Mouse (Mus musculus) CH12.LX (cell line): ENCODE measurements around the gene Gas2l3. TPM values are rescaled to one million over a fixed set of nuclear protein-coding genes. Genes with fewer than 3 reads are reported as not detected.

Experiments
- DNase-seq: peaks from one replicate; pipeline ENCODE4 v3.0.0-alpha.2; 2013; ENCODE audit errors: extremely low read depth
- H3K27ac ChIP-seq: 2 replicates; pipeline ENCODE4 v1.5.1; 2012; ENCODE audit warnings: low read depth, mild to moderate bottlenecking, control low read depth, moderate library complexity; ENCODE audit not compliant: insufficient read depth
- H3K27me3 ChIP-seq: replicated peaks from 2 replicates; pipeline ENCODE3; 2012; ENCODE audit warnings: inconsistent platforms
- H3K36me3 ChIP-seq, 2 experiments: replicated peaks in 1 of 2; 2 replicates each; pipeline versions ENCODE3 to v1.6.1; 2012; ENCODE audit warnings: inconsistent platforms in 1 of 2, low read length in 1 of 2, mild to moderate bottlenecking in 1 of 2, mixed read lengths in 1 of 2, moderate library complexity in 1 of 2; ENCODE audit not compliant: control insufficient read depth in 1 of 2, insufficient read depth in 1 of 2
- H3K4me1 ChIP-seq, 2 experiments: 2 replicates each; pipeline ENCODE4 v1.6.1; 2012; ENCODE audit warnings: inconsistent platforms in 1 of 2, moderate library complexity in 1 of 2; ENCODE audit not compliant: insufficient read depth in 2 of 2, control insufficient read depth in 1 of 2
- H3K4me2 ChIP-seq: 2 replicates; pipeline ENCODE4 v1.6.1; 2012; ENCODE audit warnings: low read depth, mild to moderate bottlenecking, control low read depth; ENCODE audit not compliant: poor library complexity, insufficient read depth, severe bottlenecking
- H3K4me3 ChIP-seq, 3 experiments: fragments of 150-350 bp in 1 of 3; sonication (generic) in 1 of 3; replicated peaks in 1 of 3; 2 replicates each; pipeline versions ENCODE3 to v1.5.1; 2011 to 2012; ENCODE audit warnings: low read depth in 2 of 3, low read length in 2 of 3, mild to moderate bottlenecking in 2 of 3, moderate library complexity in 2 of 3, control low read depth in 1 of 3, improper control_type of control experiment in 1 of 3, inconsistent platforms in 1 of 3, mixed read lengths in 1 of 3; ENCODE audit not compliant: poor library complexity in 1 of 3
- H3K79me2 ChIP-seq: replicated peaks from 2 replicates; pipeline ENCODE4 v1.6.1; 2012; ENCODE audit warnings: mild to moderate bottlenecking, moderate library complexity; ENCODE audit not compliant: control insufficient read depth, poor library complexity, insufficient read depth, severe bottlenecking; ENCODE audit errors: extremely low read depth
- H3K9ac ChIP-seq: 2 replicates; pipeline ENCODE4 v1.6.1; 2012; ENCODE audit warnings: low read depth, mild to moderate bottlenecking, control low read depth, moderate library complexity; ENCODE audit not compliant: insufficient read depth
- H3K9me3 ChIP-seq: replicated peaks from 2 replicates; pipeline ENCODE3; 2012; ENCODE audit warnings: low read length, inconsistent platforms, mixed read lengths
- BHLHE40 ChIP-seq: IDR thresholded peaks from 2 replicates; pipeline ENCODE4 v1.6.1; 2011; ENCODE audit warnings: mild to moderate bottlenecking, low read depth, low read length, improper control_type of control experiment
- CHD1 ChIP-seq: IDR thresholded peaks from 2 replicates; pipeline ENCODE4 v1.6.1; 2012; ENCODE audit warnings: low read depth, low read length, improper control_type of control experiment, inconsistent platforms
- CHD2 ChIP-seq: IDR thresholded peaks from 2 replicates; pipeline ENCODE4 v1.6.1; 2011; ENCODE audit warnings: low read length, improper control_type of control experiment
- CTCF ChIP-seq, 2 experiments: IDR thresholded peaks in 1 of 2; conservative IDR thresholded peaks in 1 of 2; 2 replicates each; pipeline ENCODE4 v1.5.1; 2011 to 2012; ENCODE audit warnings: low read depth in 2 of 2, low read length in 2 of 2, improper control_type of control experiment in 1 of 2, inconsistent platforms in 1 of 2, mild to moderate bottlenecking in 1 of 2, moderate library complexity in 1 of 2
- E2F4 ChIP-seq: IDR thresholded peaks from 2 replicates; pipeline ENCODE4 v1.6.1; 2011; ENCODE audit warnings: low read depth, low read length, improper control_type of control experiment; ENCODE audit not compliant: insufficient replicate concordance
- ELF1 ChIP-seq: IDR thresholded peaks from 2 replicates; pipeline ENCODE4 v1.6.1; 2014; ENCODE audit warnings: low read depth, mild to moderate bottlenecking, inconsistent platforms, low read length, improper control_type of control experiment
- EP300 ChIP-seq: IDR thresholded peaks from 2 replicates; pipeline ENCODE4 v1.6.1; 2011; ENCODE audit warnings: low read length, improper control_type of control experiment
- ETS1 ChIP-seq: conservative IDR thresholded peaks from 2 replicates; pipeline ENCODE4 v1.6.1; 2012; ENCODE audit warnings: low read depth, mild to moderate bottlenecking, inconsistent platforms, low read length, improper control_type of control experiment, moderate library complexity
- GABPA ChIP-seq: IDR thresholded peaks from 2 replicates; pipeline ENCODE4 v1.6.1; 2012; ENCODE audit warnings: low read depth, low read length, improper control_type of control experiment, inconsistent platforms; ENCODE audit not compliant: insufficient replicate concordance
- HCFC1 ChIP-seq: IDR thresholded peaks from 2 replicates; pipeline ENCODE4 v1.6.1; 2012; ENCODE audit warnings: low read depth, mild to moderate bottlenecking, inconsistent platforms, low read length, improper control_type of control experiment
- IRF4 ChIP-seq: IDR thresholded peaks from 2 replicates; pipeline ENCODE4 v1.6.1; 2014; ENCODE audit warnings: low read depth, mild to moderate bottlenecking, inconsistent platforms, low read length, improper control_type of control experiment
- JUN ChIP-seq: IDR thresholded peaks from 2 replicates; pipeline ENCODE4 v1.6.1; 2011; ENCODE audit warnings: low read depth, mild to moderate bottlenecking, low read length, improper control_type of control experiment, moderate library complexity; ENCODE audit not compliant: insufficient read depth
- JUND ChIP-seq: conservative IDR thresholded peaks from 2 replicates; pipeline ENCODE4 v1.6.1; 2011; ENCODE audit warnings: low read depth, low read length, improper control_type of control experiment
- KAT2A ChIP-seq: IDR thresholded peaks from 2 replicates; pipeline ENCODE4 v1.6.1; 2012; ENCODE audit warnings: low read length, improper control_type of control experiment, inconsistent platforms; ENCODE audit not compliant: insufficient replicate concordance
- MAFK ChIP-seq: IDR thresholded peaks from 2 replicates; pipeline ENCODE4 v1.6.1; 2011; ENCODE audit warnings: low read length, improper control_type of control experiment; ENCODE audit not compliant: insufficient replicate concordance
- MAX ChIP-seq: IDR thresholded peaks from 2 replicates; pipeline ENCODE4 v1.6.1; 2011; ENCODE audit warnings: low read length, improper control_type of control experiment
- MAZ ChIP-seq: IDR thresholded peaks from 2 replicates; pipeline ENCODE4 v1.6.1; 2012; ENCODE audit warnings: low read depth, mild to moderate bottlenecking, inconsistent platforms, low read length, improper control_type of control experiment, moderate library complexity
- MEF2A ChIP-seq: IDR thresholded peaks from 2 replicates; pipeline ENCODE4 v1.6.1; 2014; ENCODE audit warnings: low read depth, mild to moderate bottlenecking, inconsistent platforms, low read length, improper control_type of control experiment, borderline replicate concordance
- MXI1 ChIP-seq: IDR thresholded peaks from 2 replicates; pipeline ENCODE4 v1.6.1; 2011; ENCODE audit warnings: mild to moderate bottlenecking, low read depth, low read length, improper control_type of control experiment
- MYC ChIP-seq: IDR thresholded peaks from 2 replicates; pipeline ENCODE4 v1.6.1; 2011; ENCODE audit warnings: low read depth, mild to moderate bottlenecking, improper control_type of control experiment, low read length
- NELFE ChIP-seq: IDR thresholded peaks from 2 replicates; pipeline ENCODE4 v1.6.1; 2011; ENCODE audit warnings: low read depth, low read length, improper control_type of control experiment
- NRF1 ChIP-seq: IDR thresholded peaks from 2 replicates; pipeline ENCODE4 v1.6.1; 2014; ENCODE audit warnings: low read depth, mild to moderate bottlenecking, inconsistent platforms, low read length, improper control_type of control experiment, moderate library complexity
- PAX5 ChIP-seq: IDR thresholded peaks from 2 replicates; pipeline ENCODE4 v1.6.1; 2012; ENCODE audit warnings: low read length, inconsistent platforms, mixed read lengths
- POLR2A ChIP-seq: IDR thresholded peaks from 2 replicates; pipeline ENCODE4 v1.6.1; 2011; ENCODE audit warnings: low read depth, mild to moderate bottlenecking, improper control_type of control experiment, low read length
- POLR2AphosphoS2 ChIP-seq: IDR thresholded peaks from 2 replicates; pipeline ENCODE4 v1.6.1; 2011; ENCODE audit warnings: low read depth, low read length, improper control_type of control experiment
- RAD21 ChIP-seq: IDR thresholded peaks from 2 replicates; pipeline ENCODE4 v1.6.1; 2011; ENCODE audit warnings: low read depth, mild to moderate bottlenecking, low read length, improper control_type of control experiment, moderate library complexity
- RCOR1 ChIP-seq: conservative IDR thresholded peaks from 2 replicates; pipeline ENCODE4 v1.6.1; 2012; ENCODE audit warnings: low read depth, mild to moderate bottlenecking, inconsistent platforms, low read length, improper control_type of control experiment
- SIN3A ChIP-seq: IDR thresholded peaks from 2 replicates; pipeline ENCODE4 v1.6.1; 2012; ENCODE audit warnings: low read length, improper control_type of control experiment, inconsistent platforms
- SMC3 ChIP-seq: IDR thresholded peaks from 2 replicates; pipeline ENCODE4 v1.6.1; 2011; ENCODE audit warnings: low read depth, low read length, improper control_type of control experiment
- TBP ChIP-seq: conservative IDR thresholded peaks from 2 replicates; pipeline ENCODE4 v1.6.1; 2011; ENCODE audit warnings: low read depth, low read length, improper control_type of control experiment
- TCF12 ChIP-seq: IDR thresholded peaks from 2 replicates; pipeline ENCODE4 v1.6.1; 2014; ENCODE audit warnings: low read depth, mild to moderate bottlenecking, inconsistent platforms, low read length, improper control_type of control experiment
- UBTF ChIP-seq: IDR thresholded peaks from 2 replicates; pipeline ENCODE4 v1.6.1; 2012; ENCODE audit warnings: low read depth, mild to moderate bottlenecking, inconsistent platforms, low read length, improper control_type of control experiment, moderate library complexity
- USF1 ChIP-seq: IDR thresholded peaks from 2 replicates; pipeline ENCODE4 v1.6.1; 2014; ENCODE audit warnings: low read depth, mild to moderate bottlenecking, inconsistent platforms, low read length, improper control_type of control experiment
- USF2 ChIP-seq: conservative IDR thresholded peaks from 2 replicates; pipeline ENCODE4 v1.6.1; 2011; ENCODE audit warnings: low read depth, low read length, improper control_type of control experiment
- ZC3H11A ChIP-seq: IDR thresholded peaks from 2 replicates; pipeline ENCODE4 v1.6.1; 2012; ENCODE audit warnings: low read depth, mild to moderate bottlenecking, inconsistent platforms, low read length, improper control_type of control experiment
- ZKSCAN1 ChIP-seq: IDR thresholded peaks from 2 replicates; pipeline ENCODE4 v1.6.1; 2012; ENCODE audit warnings: low read depth, inconsistent platforms, low read length, improper control_type of control experiment, borderline replicate concordance
- ZMIZ1 ChIP-seq: IDR thresholded peaks from 2 replicates; pipeline ENCODE4 v1.6.1; 2012; ENCODE audit warnings: low read depth, mild to moderate bottlenecking, inconsistent platforms, low read length, improper control_type of control experiment
- ZNF384 ChIP-seq: IDR thresholded peaks from 2 replicates; pipeline ENCODE4 v1.6.1; 2012; ENCODE audit warnings: low read depth, low read length, improper control_type of control experiment, inconsistent platforms
- dilution Hi-C: fragments of 300-500 bp; cut with MboI; formaldehyde crosslinking; loops from 2 replicates; pipeline ENCODE4 v1.14.3; 2020; ENCODE audit warnings: low sequenced_read_pairs; ENCODE audit not compliant: extremely low pct_unique_long_range_greater_than_20kb, extremely low pct_ligation_motif_present
- in situ Hi-C: fragments of 300-500 bp; cut with MboI; formaldehyde crosslinking; loops from 3 replicates; pipeline ENCODE4 v1.14.3; 2019; ENCODE audit warnings: low sequenced_read_pairs, low pct_ligation_motif_present, low pct_unique_long_range_greater_than_20kb, mixed read lengths
- polyA plus RNA-seq: library from polyadenylated mRNA; unstranded; fragments of >175 nt; gene quantifications from 2 replicates; pipeline ENCODE4 v1.2.1, GENCODE M21; 2012; ENCODE audit warnings: low read depth; ENCODE audit not compliant: insufficient read length
- total RNA-seq, 2 experiments: library from RNA; depleted of rRNA; stranded (reverse); fragments of 300-350 nt in 1 of 2; fragments of >200 nt in 1 of 2; gene quantifications; 2 replicates each; pipeline ENCODE4 v1.2.3; 2012 to 2014

Gas2l3 gene
- 8.3 and 9.4 TPM in 2 replicates for total RNA-seq (2012; rRNA removed)
- 10.7 and 12.2 TPM in 2 replicates for total RNA-seq (2014; rRNA removed)
- 7.3 and 8.8 TPM in 2 replicates for polyA plus RNA-seq

GRCm38 (mm10) chr10:89443623-89444151, at the start of gene Gas2l3:
Gene Gas2l3 (minus strand): TSS chr10:89443967.
- peak within 1 kb of the TSS; percentile 2; the same call in 1 of the 2 replicates for H3K27ac ChIP-seq
- no peaks in the 10 kb centered on the region for H3K27me3 ChIP-seq
- peak within 1 kb of the TSS; percentile 92 for H3K4me2 ChIP-seq
- peaks cover 0 to 22% of the 10 kb centered on the region in 2 experiments; a peak in 2 of 4 replicates for H3K4me1 ChIP-seq
- peaks cover 9% of the 10 kb centered on the region for H3K79me2 ChIP-seq
- H3K9ac ChIP-seq, result peak within 1 kb of the TSS; percentile 49
- TF ChIP-seq HCFC1, result peak; percentile 49
- TF ChIP-seq KAT2A, result no peak
- 0 out of 2 replicates have a peak, but pooled peaks have one; percentile 44 for TF ChIP-seq MXI1
- TF ChIP-seq NRF1, result no peak
- TF ChIP-seq JUND, result no peak
- TF ChIP-seq NELFE, result peak; percentile 82
- no peak for TF ChIP-seq RAD21
- no peak; the same call in 1 of the 2 replicates for TF ChIP-seq USF2
- no peak for TF ChIP-seq ZNF384
- TF ChIP-seq UBTF, result no peak
- TF ChIP-seq SMC3, result no peak
- peak; percentile 81 for TF ChIP-seq TBP
- TF ChIP-seq MAZ, result no peak
- TF ChIP-seq BHLHE40, result peak; percentile 58
- TF ChIP-seq ETS1, result no peak
- TF ChIP-seq PAX5, result no peak
- TF ChIP-seq POLR2AphosphoS2, result no peak
- no peak for TF ChIP-seq E2F4
- TF ChIP-seq USF1, result no peak
- TF ChIP-seq MAX, result no peak; the same call in 1 of the 2 replicates
- TF ChIP-seq MAFK, result no peak
- no peak for TF ChIP-seq ZC3H11A
- TF ChIP-seq CHD1, result no peak; the same call in 1 of the 2 replicates
- no peak for TF ChIP-seq ZKSCAN1
- TF ChIP-seq IRF4, result no peak
- no peak for TF ChIP-seq GABPA
- peak; percentile 74; the same call in 1 of the 2 replicates for TF ChIP-seq ZMIZ1
- TF ChIP-seq POLR2A, result peak; percentile 82
- TF ChIP-seq MEF2A, result no peak; the same call in 1 of the 2 replicates
- TF ChIP-seq CHD2, result peak; percentile 93
- TF ChIP-seq SIN3A, result peak; percentile 55
- TF ChIP-seq ELF1, result no peak
- TF ChIP-seq EP300, result no peak
- TF ChIP-seq TCF12, result peak; percentile 63; the same call in 1 of the 2 replicates
- no peak for TF ChIP-seq CTCF (conservative IDR thresholded peaks at IDR 0.05 in 1 of 2, IDR thresholded peaks at IDR 0.05 in 1 of 2; ENCODE audit: low read depth in 2 of 2, low read length in 2 of 2)
- TF ChIP-seq MYC, result no peak
- TF ChIP-seq JUN, result no peak
- TF ChIP-seq RCOR1, result no peak
- peak within 1 kb of the TSS; percentile 82 to 93 (median 92) for H3K4me3 ChIP-seq
- peaks cover 4% of the 10 kb centered on the region for H3K9me3 ChIP-seq
- peak; percentile 84 for DNase-seq
- peaks cover 0 to 21% of the 10 kb centered on the region in 2 experiments for H3K36me3 ChIP-seq
- dilution Hi-C loops (no loop called here), in situ Hi-C loops (no loop called here)
